Mouse (Mus musculus) brain, adult 2 months (tissue): ENCODE results near the gene Glt8d2.
A peak's percentile ranks its signal among the peaks of the same experiment; 100 is the strongest.

Experiments used
- DNase-seq: peaks from one replicate; pipeline ENCODE4 v3.0.0; 2011; ENCODE audit warnings: low read depth, low spot score

The Glt8d2 gene

GRCm38 (mm10) chr10:82690494-82690893 lies at the start of gene Glt8d2:
Gene Glt8d2 (minus strand): TSS chr10:82690650.
- peak; percentile 81 for DNase-seq

DNA sequence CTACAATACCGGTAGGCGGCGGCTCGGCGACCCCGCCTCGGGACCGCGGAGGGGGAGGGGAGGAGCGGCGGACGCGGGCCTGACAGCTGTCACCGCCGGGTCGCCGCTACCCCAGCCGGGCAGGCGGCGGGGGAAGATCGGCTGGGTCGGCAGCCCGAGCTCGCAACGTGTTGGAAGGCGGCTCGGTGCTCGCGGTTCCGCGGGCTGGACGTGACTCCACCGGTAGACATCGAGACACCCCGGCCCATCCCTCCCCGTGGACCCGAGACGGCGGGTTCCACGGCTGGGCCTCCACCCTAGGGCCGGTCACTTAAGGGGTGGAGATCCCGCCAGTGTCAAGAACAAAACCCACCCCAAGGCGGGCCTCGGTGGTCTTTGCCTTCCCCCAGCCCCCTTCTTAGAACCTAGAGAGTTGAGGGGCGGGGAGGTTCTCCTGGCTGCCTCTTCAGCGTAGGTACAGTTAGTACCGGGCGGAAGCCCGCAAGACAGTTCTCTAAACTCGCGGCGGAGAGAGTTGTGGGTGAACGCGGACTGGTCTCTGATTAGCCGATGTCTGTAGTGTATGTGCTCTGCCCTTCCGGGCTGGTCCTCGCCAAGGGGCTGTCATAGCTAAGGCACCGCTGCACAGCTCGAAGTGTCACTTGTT lies 9.0 kb upstream of the Glt8d2 start:
- DNase-seq: peak; percentile 30

DNA sequence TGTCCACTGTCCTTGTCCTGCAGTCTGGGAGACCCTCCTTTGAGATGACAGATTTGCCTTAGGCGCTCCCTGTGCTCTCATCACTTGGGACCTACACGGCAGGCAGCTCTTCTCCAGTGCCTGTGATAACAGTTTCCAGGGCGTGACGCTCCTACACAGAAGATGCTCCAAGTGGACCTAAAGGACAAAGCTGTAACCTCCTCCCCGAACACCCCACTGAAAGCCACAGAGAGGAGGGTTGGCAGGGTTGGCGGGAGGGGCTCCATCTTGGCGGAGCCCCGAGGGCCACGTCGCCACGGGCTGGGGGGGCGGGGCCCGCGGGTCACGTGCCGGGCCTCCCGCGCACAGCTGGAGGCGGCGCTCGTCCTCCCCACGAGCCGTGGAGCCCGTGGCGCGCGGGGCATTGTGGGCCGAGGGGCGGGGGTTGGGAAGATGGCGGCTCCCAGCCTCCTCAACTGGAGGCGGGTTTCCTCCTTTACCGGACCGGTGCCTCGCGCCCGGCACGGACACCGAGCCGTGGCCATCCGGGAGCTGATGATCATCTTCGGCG lies 8.3 kb upstream of the Glt8d2 start:
- peak; percentile 93 for DNase-seq

DNA sequence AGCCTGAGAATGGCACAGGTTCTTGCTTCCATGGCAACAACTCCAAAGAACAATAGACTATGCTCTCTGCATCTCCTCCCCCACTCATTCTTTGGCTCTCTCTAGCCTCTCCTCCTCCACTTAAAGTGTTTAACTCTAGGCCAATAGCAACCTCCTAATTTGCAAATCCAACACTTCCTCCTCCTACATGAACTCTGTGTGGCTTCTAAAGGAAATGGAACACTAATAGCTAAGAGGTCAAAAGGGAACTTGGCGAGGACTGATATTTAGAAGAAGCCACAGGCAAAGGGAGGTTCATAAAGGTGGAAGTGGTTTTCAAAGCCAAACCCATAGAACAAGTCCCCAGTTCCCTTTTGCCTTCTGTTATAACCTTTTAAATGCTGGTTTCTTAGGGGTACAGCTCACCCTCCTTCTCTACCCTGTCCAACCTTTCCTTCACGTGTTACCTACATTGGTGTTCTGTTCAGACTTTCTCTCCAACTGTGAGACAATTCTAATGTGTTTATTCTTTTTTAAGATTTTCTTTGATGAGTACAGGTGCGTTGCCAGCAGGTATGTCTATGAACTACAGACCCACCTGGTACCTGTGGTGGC lies 7.0 kb upstream of the Glt8d2 start:
- peak; percentile 57 for DNase-seq

DNA sequence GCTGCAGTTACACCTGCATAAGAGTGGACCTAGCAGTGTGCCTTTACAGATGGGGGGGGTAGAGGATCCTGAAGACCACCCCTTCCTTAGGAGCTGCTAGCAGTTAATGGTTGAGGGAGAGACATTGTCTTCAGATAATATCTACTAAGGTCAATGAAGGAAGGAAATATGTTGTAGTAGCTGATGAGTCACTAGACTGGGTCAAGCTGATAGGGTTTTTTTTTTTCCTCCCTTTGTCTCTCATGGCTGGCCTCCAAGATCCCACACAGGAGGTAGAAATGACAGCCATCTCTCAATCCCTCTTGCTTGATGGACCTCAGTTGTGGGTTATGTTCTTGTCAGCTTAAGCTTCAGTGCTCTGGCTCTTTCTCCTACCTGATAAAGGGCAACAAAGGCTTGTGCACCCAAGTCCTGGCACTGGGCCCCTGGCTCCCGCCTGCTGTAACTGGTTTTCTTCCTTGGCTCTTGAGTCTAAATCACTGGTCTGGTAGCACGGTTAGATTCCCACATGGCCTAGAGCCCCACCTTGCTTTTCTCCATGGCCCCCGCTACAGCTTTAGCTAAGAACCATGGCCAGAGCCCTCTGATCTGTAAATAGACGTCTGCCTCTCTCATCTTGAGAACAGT lies 6.1 kb upstream of the Glt8d2 start:
- DNase-seq: peak; percentile 59

GRCm38 (mm10) chr10:82695956-82696355 lies 5.5 kb upstream of the Glt8d2 start, which contains the start of gene Hcfc2:
Gene Hcfc2 (plus strand): TSS chr10:82696160.
- DNase-seq: no peak

GRCm38 (mm10) chr10:82689681-82690211 lies 704 bp downstream of the Glt8d2 start:
- peak; percentile 68 for DNase-seq

- DNase-seq: no peak
Observed at GRCm38 (mm10) chr10:82685440-82685839, 5.0 kb downstream of the Glt8d2 start.

DNA sequence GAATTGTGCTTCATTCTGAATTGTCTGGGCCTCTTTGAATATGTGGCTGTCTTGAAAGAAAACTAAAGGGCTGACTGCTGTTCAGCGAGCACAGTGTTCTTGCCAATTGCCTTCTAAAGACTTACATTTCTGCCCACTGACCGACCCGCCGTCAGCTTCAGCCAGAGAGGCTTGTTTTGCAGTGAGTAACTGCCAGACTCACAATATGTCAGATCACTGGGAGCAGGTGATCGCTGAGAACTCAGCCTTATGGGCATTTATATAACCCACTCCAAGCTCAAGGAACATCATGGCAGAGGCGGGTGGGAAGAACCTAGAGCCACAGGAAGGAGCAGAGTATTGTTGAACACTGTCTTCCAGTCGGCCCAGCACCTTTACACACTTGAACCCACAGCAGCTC lies 8.8 kb downstream of the Glt8d2 start:
- DNase-seq: peak; percentile 91

DNA sequence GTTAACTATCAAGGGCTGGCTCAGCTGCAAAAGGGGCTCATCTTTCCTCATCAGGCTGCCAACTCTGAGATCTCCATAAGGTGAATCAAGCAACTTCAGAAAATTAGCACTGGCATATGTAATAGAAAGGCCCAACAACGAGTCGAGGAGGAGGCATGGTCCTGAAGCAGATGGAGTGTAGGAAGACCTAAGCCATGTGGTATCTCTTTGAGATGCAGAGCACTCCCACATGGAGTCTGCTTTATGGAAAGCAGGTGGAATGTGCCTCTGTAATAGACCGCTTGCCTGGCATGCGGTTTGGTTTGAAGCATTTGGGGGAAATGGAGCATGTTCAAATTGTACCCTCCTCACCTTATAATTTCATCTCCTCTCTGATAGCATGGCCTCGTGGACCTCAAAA lies 9.7 kb downstream of the Glt8d2 start:
- peak; percentile 92 for DNase-seq

- peak; percentile 99 for DNase-seq
Observed at GRCm38 (mm10) chr10:82676949-82677348, 13.5 kb downstream of the Glt8d2 start.

GRCm38 (mm10) chr10:82670205-82670604 lies 20.2 kb downstream of the Glt8d2 start:
- no peak for DNase-seq

GRCm38 (mm10) chr10:82666436-82667234 lies 23.8 kb downstream of the Glt8d2 start:
- DNase-seq: peak; percentile 97

DNA sequence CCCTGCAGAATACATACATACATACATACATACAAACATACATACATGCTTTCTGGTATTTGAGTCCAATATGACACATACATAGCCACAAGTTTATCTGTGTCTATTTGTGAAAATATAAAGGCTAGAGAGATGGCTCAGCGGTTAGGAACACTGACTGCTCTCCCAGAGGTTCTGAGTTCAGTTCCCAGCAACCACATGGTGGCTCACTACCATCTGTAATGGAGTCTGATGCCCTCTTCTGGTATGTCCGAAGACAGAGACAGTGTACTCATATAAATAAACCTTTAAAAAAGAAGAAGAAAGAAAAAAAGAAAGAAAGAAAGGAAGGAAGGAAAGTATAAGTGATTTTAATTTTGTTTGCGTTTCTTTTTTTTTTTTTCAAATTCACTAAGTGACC lies 24.5 kb downstream of the Glt8d2 start:
- DNase-seq: no peak

DNA sequence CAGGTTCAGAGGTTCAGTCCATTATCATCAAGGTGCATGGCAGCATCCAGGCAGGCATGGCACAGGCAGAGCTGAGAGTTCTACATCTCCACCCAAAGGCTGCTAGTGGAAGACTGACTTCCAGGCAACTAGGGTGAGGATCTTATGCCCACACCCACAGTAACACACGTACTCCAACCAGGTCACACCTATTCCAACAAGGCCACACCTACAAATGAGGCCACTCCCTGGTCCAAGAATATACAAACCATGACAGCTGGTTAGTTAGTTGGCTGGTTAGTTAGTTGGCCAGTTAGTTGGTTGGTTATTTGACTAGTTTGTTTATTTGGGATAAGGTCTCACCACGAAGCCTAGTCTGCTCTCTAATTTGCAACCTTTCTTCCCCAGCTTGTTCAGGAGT lies 27.2 kb downstream of the Glt8d2 start:
- DNase-seq: no peak

DNA sequence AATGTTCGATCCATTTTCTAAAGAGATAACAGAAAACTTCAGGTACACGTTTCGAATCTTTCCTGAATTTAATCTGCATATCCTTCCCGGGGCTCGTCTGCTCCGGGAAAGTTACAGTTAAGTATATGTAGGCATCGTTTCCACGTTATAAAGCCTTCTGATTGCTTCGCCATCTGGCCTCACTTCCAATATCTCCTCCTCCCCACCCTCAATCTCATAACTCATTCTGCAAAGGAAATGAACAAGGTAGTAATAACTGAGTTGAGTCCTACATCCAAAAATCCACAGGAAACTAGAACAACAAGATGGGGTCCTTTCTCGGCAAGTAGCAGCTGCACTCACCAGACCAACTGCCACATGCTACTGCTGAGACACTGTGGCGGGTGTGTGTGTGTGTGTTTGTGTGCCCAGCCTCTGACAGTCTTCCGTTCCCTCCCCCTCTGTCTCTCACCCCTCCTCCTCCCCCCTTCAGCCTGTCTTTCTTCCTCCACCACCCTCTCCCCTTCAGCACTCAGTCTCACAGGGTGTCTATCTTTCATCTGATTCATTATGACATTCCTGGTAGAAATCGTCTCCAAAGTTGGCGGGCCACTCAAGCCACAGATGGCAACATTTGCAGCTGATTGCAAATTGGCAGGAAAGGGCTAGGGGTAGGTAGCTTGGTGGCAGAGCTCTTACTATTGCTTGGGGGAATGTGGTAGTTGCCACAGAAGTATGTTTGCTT lies 28.0 kb downstream of the Glt8d2 start:
- DNase-seq: peak; percentile 95

- DNase-seq: peak; percentile 91
Observed at GRCm38 (mm10) chr10:82661820-82662219, 28.6 kb downstream of the Glt8d2 start.

DNA sequence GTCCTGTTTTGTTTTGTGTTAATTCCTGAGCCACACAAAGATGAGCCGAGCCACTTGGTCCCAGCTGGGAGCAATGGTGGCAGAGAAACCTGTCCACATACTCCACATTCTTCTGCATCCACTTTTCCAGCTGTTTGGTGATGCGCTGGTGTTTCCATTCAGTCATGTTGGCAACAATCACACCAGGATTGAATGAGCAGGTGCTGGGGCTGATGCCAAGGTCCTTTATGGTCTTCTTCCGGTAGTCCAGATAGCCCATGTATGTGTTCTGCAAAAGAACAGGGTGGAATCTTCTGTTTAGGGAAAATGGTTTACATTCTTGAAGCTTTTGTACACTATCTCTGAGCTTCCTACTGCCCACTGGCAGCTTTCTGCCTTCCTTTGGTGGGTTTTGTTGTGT lies 35.9 kb downstream of the Glt8d2 start:
- DNase-seq: no peak

GRCm38 (mm10) chr10:82652625-82653024 lies 37.8 kb downstream of the Glt8d2 start:
- DNase-seq: no peak

DNA sequence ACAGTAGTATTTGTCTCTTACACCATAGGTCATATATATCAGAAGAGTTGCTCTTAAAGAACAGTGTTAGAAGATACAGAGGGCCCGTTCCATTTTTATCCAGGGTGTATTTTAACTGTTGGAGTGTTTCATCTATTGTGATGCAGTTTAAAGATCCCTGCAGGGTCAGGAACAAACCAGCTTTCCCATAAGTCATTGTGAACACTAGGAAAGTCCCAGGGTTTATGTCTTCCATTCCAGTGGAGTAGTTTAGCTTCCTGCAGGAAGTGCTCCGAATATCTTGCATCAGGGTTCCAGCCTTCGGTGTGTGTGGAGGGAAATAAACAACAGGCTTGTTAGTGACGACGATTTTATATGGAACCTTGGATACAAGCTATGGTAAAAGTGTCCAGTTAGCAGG lies 39.2 kb downstream of the Glt8d2 start:
- no peak for DNase-seq

- DNase-seq: no peak
Observed at GRCm38 (mm10) chr10:82647205-82647811, 43.1 kb downstream of the Glt8d2 start.
